Mouse (Mus musculus): Measurements from ENCODE around the gene Ss18l2. TPM values are rescaled to one million over a fixed set of nuclear protein-coding genes. Genes with fewer than 3 reads are reported as not detected.

Ss18l2 gene
- total and polyA plus RNA-seq, 3 experiments: 40.2 to 77.0 (median 41.5) TPM

DNA sequence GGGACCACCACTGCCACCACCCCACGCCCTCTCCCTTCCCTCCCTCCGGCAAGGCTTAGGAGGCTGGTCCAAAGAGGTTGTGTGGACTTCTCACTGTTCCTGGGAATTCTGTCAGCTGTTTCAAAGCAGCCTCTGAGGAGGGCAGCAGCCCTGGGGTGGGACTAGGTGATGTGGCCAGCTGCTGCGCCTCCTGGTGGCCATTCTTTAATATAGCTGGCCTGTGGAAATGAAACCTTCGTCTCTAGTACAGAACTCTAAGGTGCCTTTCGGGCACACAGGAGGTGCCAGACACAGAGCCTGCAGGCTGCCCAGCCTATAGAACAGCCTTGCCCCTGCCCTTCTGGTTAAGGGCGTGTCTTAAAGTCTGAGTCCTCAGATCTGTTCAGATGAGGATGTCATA lies 30.6 kb upstream of the Ss18l2 start:
- Histone ChIP-seq H3K9ac (ENCODE audit: insufficient read depth, low read depth) (no peak overlapping the region), H3K4me2 (ENCODE audit: insufficient read depth, low read depth, poor library complexity, severe bottlenecking) (no peak overlapping the region), H3K27me3 (replicated peaks) (no peaks in the 10 kb centered on the region), H3K27ac (ENCODE audit: insufficient read depth, low read depth) (no peak overlapping the region), H3K36me3 (replicated peaks in 1 of 2; ENCODE audit: control insufficient read depth in 1 of 2, insufficient read depth in 1 of 2, low read length in 1 of 2) (peaks cover 4 to 36% of the 10 kb centered on the region in 2 experiments), H3K4me3 (replicated peaks in 1 of 3; ENCODE audit: low read depth in 2 of 3, low read length in 2 of 3, poor library complexity in 1 of 3) (no peak overlapping the region), H3K9me3 (replicated peaks; ENCODE audit: low read length) (no peaks in the 10 kb centered on the region), H3K79me2 (replicated peaks; ENCODE audit: control insufficient read depth, extremely low read depth, insufficient read depth, poor library complexity, severe bottlenecking) (no peaks in the 10 kb centered on the region), H3K4me1 (ENCODE audit: control insufficient read depth in 1 of 2, insufficient read depth in 2 of 2) (peaks cover 7 to 37% of the 10 kb centered on the region in 2 experiments)
- in situ Hi-C loops (cut with MboI; ENCODE audit: low pct_ligation_motif_present, low pct_unique_long_range_greater_than_20kb, low sequenced_read_pairs) (no loop called here), dilution Hi-C loops (cut with MboI; ENCODE audit: extremely low pct_ligation_motif_present, extremely low pct_unique_long_range_greater_than_20kb, low sequenced_read_pairs) (no loop called here)
- TF ChIP-seq CTCF (conservative IDR thresholded peaks at IDR 0.05 in 1 of 2, IDR thresholded peaks at IDR 0.05 in 1 of 2; ENCODE audit: low read depth in 2 of 2, low read length in 2 of 2) (peak; percentile 60 to 83), ZC3H11A (IDR thresholded peaks at IDR 0.05; ENCODE audit: low read depth, low read length) (0 out of 2 replicates have a peak, but pooled peaks have one; percentile 2), KAT2A (IDR thresholded peaks at IDR 0.05; ENCODE audit: insufficient replicate concordance, low read length) (no peak), SMC3 (IDR thresholded peaks at IDR 0.05; ENCODE audit: low read depth, low read length) (peak; percentile 83), HCFC1 (IDR thresholded peaks at IDR 0.05; ENCODE audit: low read depth, low read length) (no peak), RAD21 (IDR thresholded peaks at IDR 0.05; ENCODE audit: low read depth, low read length) (peak; percentile 51)
- DNase-seq (ENCODE audit: extremely low read depth): peak; percentile 48

DNA sequence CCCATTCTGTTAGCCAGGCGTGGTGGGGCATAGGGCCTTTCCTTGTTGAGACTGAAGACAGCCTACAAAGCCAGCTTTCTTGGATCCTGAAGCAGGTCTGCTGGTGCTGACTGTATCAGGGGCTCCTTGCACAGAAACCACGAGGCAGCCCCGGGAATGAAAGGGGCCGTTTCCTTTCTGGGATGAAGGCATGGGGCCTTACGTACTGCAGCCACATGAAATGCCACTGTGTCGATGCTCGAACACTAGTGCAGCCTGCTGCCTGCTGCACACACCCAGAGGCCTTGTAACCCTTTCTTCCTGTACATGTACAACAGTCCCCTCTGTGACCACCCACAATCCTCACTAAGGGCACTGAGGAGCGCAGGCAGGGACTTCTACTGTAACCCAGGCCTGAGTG lies 28.9 kb upstream of the Ss18l2 start:
- Histone ChIP-seq H3K9ac (ENCODE audit: insufficient read depth, low read depth) (no peak overlapping the region), H3K27me3 (replicated peaks) (no peaks in the 10 kb centered on the region), H3K4me2 (ENCODE audit: insufficient read depth, low read depth, poor library complexity, severe bottlenecking) (no peak overlapping the region), H3K79me2 (replicated peaks; ENCODE audit: control insufficient read depth, extremely low read depth, insufficient read depth, poor library complexity, severe bottlenecking) (no peaks in the 10 kb centered on the region), H3K27ac (ENCODE audit: insufficient read depth, low read depth) (no peak overlapping the region), H3K36me3 (replicated peaks in 1 of 2; ENCODE audit: control insufficient read depth in 1 of 2, insufficient read depth in 1 of 2, low read length in 1 of 2) (peaks cover 6 to 49% of the 10 kb centered on the region in 2 experiments), H3K9me3 (replicated peaks; ENCODE audit: low read length) (no peaks in the 10 kb centered on the region), H3K4me1 (ENCODE audit: control insufficient read depth in 1 of 2, insufficient read depth in 2 of 2) (peaks cover 7 to 25% of the 10 kb centered on the region in 2 experiments), H3K4me3 (replicated peaks in 1 of 3; ENCODE audit: low read depth in 2 of 3, low read length in 2 of 3, poor library complexity in 1 of 3) (no peak overlapping the region)
- dilution Hi-C loops (cut with MboI; ENCODE audit: extremely low pct_ligation_motif_present, extremely low pct_unique_long_range_greater_than_20kb, low sequenced_read_pairs) (no loop called here), in situ Hi-C loops (cut with MboI; ENCODE audit: low pct_ligation_motif_present, low pct_unique_long_range_greater_than_20kb, low sequenced_read_pairs) (no loop called here)
- DNase-seq (ENCODE audit: extremely low read depth): no peak
- TF ChIP-seq MYC (IDR thresholded peaks at IDR 0.05; ENCODE audit: low read depth, low read length) (no peak), USF2 (conservative IDR thresholded peaks at IDR 0.05; ENCODE audit: low read depth, low read length) (no peak), POLR2A (IDR thresholded peaks at IDR 0.05; ENCODE audit: low read depth, low read length) (no peak), JUND (conservative IDR thresholded peaks at IDR 0.05; ENCODE audit: low read depth, low read length) (no peak), NELFE (IDR thresholded peaks at IDR 0.05; ENCODE audit: low read depth, low read length) (no peak), SMC3 (IDR thresholded peaks at IDR 0.05; ENCODE audit: low read depth, low read length) (no peak)

DNA sequence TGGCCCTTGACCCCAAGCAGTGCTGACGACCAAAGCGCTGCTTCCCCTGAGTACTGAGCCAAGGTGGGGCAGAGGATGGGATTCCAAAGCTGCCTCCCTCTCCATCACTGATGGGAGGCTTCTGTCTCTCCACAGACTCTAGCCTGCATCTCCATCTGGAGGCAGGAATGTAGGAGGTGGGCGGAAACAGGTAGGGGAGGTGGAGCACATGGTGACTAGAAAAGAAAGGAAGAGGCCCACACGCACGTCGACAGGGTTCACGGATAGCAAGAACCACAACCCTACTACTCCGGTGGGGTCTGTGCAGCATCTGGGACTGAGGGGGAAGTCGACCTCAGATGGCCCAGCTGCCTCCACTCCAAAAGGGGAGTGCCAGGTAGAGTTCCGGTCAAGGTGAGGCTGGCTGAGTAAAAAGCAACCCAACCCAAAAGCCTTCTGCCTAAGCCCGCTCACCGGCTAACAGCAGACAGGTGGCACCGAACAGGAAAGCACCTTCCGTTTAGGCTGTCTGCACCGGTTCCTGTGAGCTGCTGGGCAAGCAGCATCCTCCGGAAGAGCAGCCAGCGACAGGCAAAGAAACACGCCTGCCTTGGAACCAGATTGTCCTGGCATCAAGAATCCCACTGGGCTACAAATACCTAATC lies 28.0 kb upstream of the Ss18l2 start:
- Histone ChIP-seq H3K36me3 (replicated peaks in 1 of 2; ENCODE audit: control insufficient read depth in 1 of 2, insufficient read depth in 1 of 2, low read length in 1 of 2) (peaks cover 9 to 50% of the 10 kb centered on the region in 2 experiments), H3K9ac (ENCODE audit: insufficient read depth, low read depth) (no peak overlapping the region), H3K79me2 (replicated peaks; ENCODE audit: control insufficient read depth, extremely low read depth, insufficient read depth, poor library complexity, severe bottlenecking) (no peaks in the 10 kb centered on the region), H3K4me3 (replicated peaks in 1 of 3; ENCODE audit: low read depth in 2 of 3, low read length in 2 of 3, poor library complexity in 1 of 3) (no peak overlapping the region), H3K27ac (ENCODE audit: insufficient read depth, low read depth) (no peak overlapping the region), H3K27me3 (replicated peaks) (no peaks in the 10 kb centered on the region), H3K9me3 (replicated peaks; ENCODE audit: low read length) (no peaks in the 10 kb centered on the region), H3K4me1 (ENCODE audit: control insufficient read depth in 1 of 2, insufficient read depth in 2 of 2) (peaks cover 2 to 15% of the 10 kb centered on the region in 2 experiments; a peak in 3 of 4 replicates), H3K4me2 (ENCODE audit: insufficient read depth, low read depth, poor library complexity, severe bottlenecking) (no peak overlapping the region)
- in situ Hi-C loops (cut with MboI; ENCODE audit: low pct_ligation_motif_present, low pct_unique_long_range_greater_than_20kb, low sequenced_read_pairs): no loop called here
- no peak for TF ChIP-seq JUND (conservative IDR thresholded peaks at IDR 0.05; ENCODE audit: low read depth, low read length)
- no peak for TF ChIP-seq EP300 (IDR thresholded peaks at IDR 0.05; ENCODE audit: low read length)
- TF ChIP-seq ELF1 (IDR thresholded peaks at IDR 0.05; ENCODE audit: low read depth, low read length): no peak
- TF ChIP-seq JUN (IDR thresholded peaks at IDR 0.05; ENCODE audit: insufficient read depth, low read depth, low read length): no peak
- no peak for TF ChIP-seq KAT2A (IDR thresholded peaks at IDR 0.05; ENCODE audit: insufficient replicate concordance, low read length)
- no peak for TF ChIP-seq MXI1 (IDR thresholded peaks at IDR 0.05; ENCODE audit: low read depth, low read length)
- TF ChIP-seq GABPA (IDR thresholded peaks at IDR 0.05; ENCODE audit: insufficient replicate concordance, low read depth, low read length): no peak
- no peak for TF ChIP-seq SIN3A (IDR thresholded peaks at IDR 0.05; ENCODE audit: low read length)
- TF ChIP-seq ETS1 (conservative IDR thresholded peaks at IDR 0.05; ENCODE audit: low read depth, low read length): no peak
- TF ChIP-seq UBTF (IDR thresholded peaks at IDR 0.05; ENCODE audit: low read depth, low read length): no peak
- no peak for TF ChIP-seq ZC3H11A (IDR thresholded peaks at IDR 0.05; ENCODE audit: low read depth, low read length)
- no peak for TF ChIP-seq MAFK (IDR thresholded peaks at IDR 0.05; ENCODE audit: insufficient replicate concordance, low read length)
- TF ChIP-seq HCFC1 (IDR thresholded peaks at IDR 0.05; ENCODE audit: low read depth, low read length): no peak
- TF ChIP-seq CHD1 (IDR thresholded peaks at IDR 0.05; ENCODE audit: low read depth, low read length): no peak
- TF ChIP-seq IRF4 (IDR thresholded peaks at IDR 0.05; ENCODE audit: low read depth, low read length): no peak
- no peak for TF ChIP-seq ZMIZ1 (IDR thresholded peaks at IDR 0.05; ENCODE audit: low read depth, low read length)
- TF ChIP-seq USF1 (IDR thresholded peaks at IDR 0.05; ENCODE audit: low read depth, low read length): no peak
- no peak for TF ChIP-seq MAX (IDR thresholded peaks at IDR 0.05; ENCODE audit: low read length)
- dilution Hi-C loops (cut with MboI; ENCODE audit: extremely low pct_ligation_motif_present, extremely low pct_unique_long_range_greater_than_20kb, low sequenced_read_pairs): no loop called here
- DNase-seq (ENCODE audit: extremely low read depth): no peak

Measured in CH12.LX (cell line).